Mouse (Mus musculus) olfactory bulb, adult 2 months (tissue): Measurements from ENCODE around the gene Olfr1370.

Source experiments
- CTCF ChIP-seq: fragments of 200-500 bp; IDR thresholded peaks from 2 replicates; pipeline ENCODE4 v1.5.1; 2012; ENCODE audit warnings: low read depth, mild to moderate bottlenecking, low read length, moderate library complexity; ENCODE audit not compliant: insufficient read depth
- POLR2A ChIP-seq: fragments of 200-500 bp; IDR thresholded peaks from 2 replicates; pipeline ENCODE4 v1.6.1; 2012; ENCODE audit warnings: mild to moderate bottlenecking, low read depth, low read length, moderate library complexity; ENCODE audit not compliant: insufficient read depth

DNA sequence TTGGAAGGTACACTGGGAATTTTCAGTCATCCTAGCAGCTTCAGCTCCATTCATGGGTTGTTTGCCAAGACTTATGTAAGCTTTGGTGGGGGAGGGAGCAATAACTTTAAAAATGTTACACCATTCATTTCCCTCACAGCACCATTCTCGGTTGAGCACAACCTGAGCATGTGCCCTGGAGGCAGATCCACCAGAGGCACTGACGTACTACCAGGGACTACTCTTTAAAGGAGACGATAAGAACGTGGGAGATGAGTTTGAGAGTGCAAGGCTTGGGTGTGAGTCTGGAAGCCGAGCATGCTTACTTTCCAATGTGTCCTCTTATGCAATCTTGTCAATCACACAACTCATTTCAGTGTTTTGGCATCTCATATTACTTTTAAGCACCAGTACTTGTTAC is 49.9 kb downstream of the Olfr1370 start:
- TF ChIP-seq CTCF (no peak), POLR2A (no peak)
